Mouse (Mus musculus): ENCODE data around the gene Tmcc3.

DNA sequence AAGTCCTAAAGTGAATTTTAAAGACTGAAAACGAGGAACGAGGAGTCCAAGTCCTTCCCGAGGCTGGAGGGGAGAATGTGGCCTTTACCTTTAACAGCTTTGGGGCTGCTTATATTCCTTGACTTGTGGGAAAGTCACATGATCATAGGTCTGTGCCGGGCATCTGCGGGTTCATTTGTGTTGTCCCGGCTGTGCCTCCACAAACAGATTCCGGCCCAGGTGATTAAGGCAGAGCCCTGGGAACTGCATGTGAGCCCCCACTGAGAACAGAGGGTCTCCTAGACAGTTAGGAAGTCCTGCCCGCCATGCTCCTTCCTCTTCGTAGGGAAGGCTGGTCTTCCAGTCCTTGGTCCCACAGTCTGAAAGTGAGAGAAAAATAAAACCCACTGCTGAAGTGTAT, 311.1 kb downstream of the Tmcc3 start:
- no peak for TF ChIP-seq CTCF (conservative IDR thresholded peaks at IDR 0.05; ENCODE audit: low read length)
- TF ChIP-seq POU5F1 (IDR thresholded peaks at IDR 0.05; ENCODE audit: borderline replicate concordance, low read length), result no peak
